Mouse (Mus musculus) layer of hippocampus, adult 2 months (tissue): ENCODE results near the gene Abcb8. TPM values are rescaled to one million over a fixed set of nuclear protein-coding genes. Genes with fewer than 3 reads are reported as not detected.
"Not testable (repeated sequence)": the region's sequence is repeated elsewhere in the genome, so short reads cannot be mapped to it uniquely, and the experiment has no call there.

Source experiments
- DNase-seq, 2 experiments: peaks; one replicate each; pipeline ENCODE4 v3.0.0; 2022; ENCODE audit warnings: low spot score in 2 of 2
- H3K27ac ChIP-seq: fragments of 200-600 bp; 2 replicates; pipeline ENCODE4 v1.8.1; 2022
- H3K4me3 ChIP-seq: fragments of 200-600 bp; 2 replicates; pipeline ENCODE4 v1.8.1; 2022; ENCODE audit warnings: mild to moderate bottlenecking
- CTCF ChIP-seq: fragments of 200-600 bp; conservative IDR thresholded peaks from 2 replicates; pipeline ENCODE4 v1.8.1; 2022; ENCODE audit warnings: antibody characterized with exemption, mild to moderate bottlenecking, moderate library complexity
- total RNA-seq, 2 experiments: library from RNA; stranded (reverse); gene quantifications; 2 replicates each; pipeline ENCODE4 v1.2.3; 2021

The Abcb8 gene
- total RNA-seq, 2 experiments from 2014 or later, result 50.8 to 57.0 TPM

- Histone ChIP-seq H3K27ac (no peak overlapping the region), H3K4me3 (no peak overlapping the region)
- DNase-seq, result no peak
- TF ChIP-seq CTCF, result no peak
Observed at GRCm38 (mm10) chr5:24389658-24390020, 3.8 kb upstream of the Abcb8 start.

GRCm38 (mm10) chr5:24391864-24392263, 1.6 kb upstream of the Abcb8 start, which contains the start of gene Atg9b:
Gene Atg9b, minus strand, starts transcription at chr5:24392143.
- no peak for TF ChIP-seq CTCF
- Histone ChIP-seq H3K4me3 (no peak within 1 kb of the TSS), H3K27ac (no peak within 1 kb of the TSS)
- no peak for DNase-seq

- no peak overlapping the region for H3K27ac ChIP-seq
- no peak for DNase-seq
- H3K4me3 ChIP-seq, result no peak overlapping the region
- no peak for TF ChIP-seq CTCF
Observed at GRCm38 (mm10) chr5:24392724-24393123, 739 bp upstream of the Abcb8 start.

- DNase-seq, result peak; percentile 93 to 97
- peak overlapping the region; percentile 99 for H3K27ac ChIP-seq
- peak; percentile 83 for TF ChIP-seq CTCF
- H3K4me3 ChIP-seq, result peak overlapping the region; percentile 88
Observed at GRCm38 (mm10) chr5:24394165-24394894, 867 bp downstream of the Abcb8 start.

GRCm38 (mm10) chr5:24396254-24396653, 2.8 kb downstream of the Abcb8 start:
- not testable (repeated sequence) for H3K4me3 ChIP-seq, H3K27ac ChIP-seq, DNase-seq
- peak; percentile 64 for TF ChIP-seq CTCF

GRCm38 (mm10) chr5:24399686-24400085, 6.2 kb downstream of the Abcb8 start:
- no peak for TF ChIP-seq CTCF
- no peak overlapping the region for H3K4me3 ChIP-seq

GRCm38 (mm10) chr5:24400362-24400761, 6.9 kb downstream of the Abcb8 start:
- no peak for TF ChIP-seq CTCF
- no peak for DNase-seq
- no peak overlapping the region for H3K4me3 ChIP-seq
- no peak overlapping the region for H3K27ac ChIP-seq

More at GRCm38 (mm10) chr5:24399686-24400085, 6.2 kb downstream of the Abcb8 start:
- DNase-seq, result no peak
- no peak overlapping the region for H3K27ac ChIP-seq

GRCm38 (mm10) chr5:24400911-24401605, 7.6 kb downstream of the Abcb8 start:
- Histone ChIP-seq H3K4me3 (no peak overlapping the region), H3K27ac (no peak overlapping the region)
- no peak for TF ChIP-seq CTCF
- DNase-seq, result no peak

- Histone ChIP-seq H3K4me3 (no peak overlapping the region), H3K27ac (no peak overlapping the region)
- no peak for TF ChIP-seq CTCF
- DNase-seq, result no peak
Observed at GRCm38 (mm10) chr5:24401969-24402368, 8.5 kb downstream of the Abcb8 start.

GRCm38 (mm10) chr5:24404594-24405360, 11.3 kb downstream of the Abcb8 start:
- no peak for TF ChIP-seq CTCF
- Histone ChIP-seq H3K4me3 (no peak overlapping the region), H3K27ac (peak overlapping the region; percentile 62)
- DNase-seq, result peak in 1 of 2 experiments; percentile 39

- Histone ChIP-seq H3K4me3 (no peak overlapping the region), H3K27ac (peak overlapping the region; percentile 62)
- no peak for TF ChIP-seq CTCF
- DNase-seq, result no peak
Observed at GRCm38 (mm10) chr5:24405389-24405876, 12.0 kb downstream of the Abcb8 start.

GRCm38 (mm10) chr5:24408651-24409050, 15.2 kb downstream of the Abcb8 start:
- DNase-seq, result no peak
- TF ChIP-seq CTCF, result no peak
- Histone ChIP-seq H3K4me3 (no peak overlapping the region), H3K27ac (peak overlapping the region; percentile 19; the same call in 1 of the 2 replicates)

- no peak for DNase-seq
- no peak overlapping the region for H3K4me3 ChIP-seq
- peak overlapping the region; percentile 19; the same call in 1 of the 2 replicates for H3K27ac ChIP-seq
- TF ChIP-seq CTCF, result no peak
Observed at GRCm38 (mm10) chr5:24409466-24409865, 16.0 kb downstream of the Abcb8 start.
